Mouse (Mus musculus): ENCODE data around the gene Mplkip. TPM values are rescaled to one million over a fixed set of nuclear protein-coding genes. Genes with fewer than 3 reads are reported as not detected.

The Mplkip gene
- total RNA-seq (2021) (1 to 10 TPM; 5.6 to 6.0 TPM), polyA plus RNA-seq (2012; rRNA removed) (2.6 and 2.8 TPM in 2 replicates)
- long read RNA-seq, full-length matches to known transcripts, result 14 of 14 reads
- long read RNA-seq, partial matches to known transcripts, result 0 of 14 reads
- long read RNA-seq, other reads (novel, unspliced or antisense), result 0 of 14 reads

DNA sequence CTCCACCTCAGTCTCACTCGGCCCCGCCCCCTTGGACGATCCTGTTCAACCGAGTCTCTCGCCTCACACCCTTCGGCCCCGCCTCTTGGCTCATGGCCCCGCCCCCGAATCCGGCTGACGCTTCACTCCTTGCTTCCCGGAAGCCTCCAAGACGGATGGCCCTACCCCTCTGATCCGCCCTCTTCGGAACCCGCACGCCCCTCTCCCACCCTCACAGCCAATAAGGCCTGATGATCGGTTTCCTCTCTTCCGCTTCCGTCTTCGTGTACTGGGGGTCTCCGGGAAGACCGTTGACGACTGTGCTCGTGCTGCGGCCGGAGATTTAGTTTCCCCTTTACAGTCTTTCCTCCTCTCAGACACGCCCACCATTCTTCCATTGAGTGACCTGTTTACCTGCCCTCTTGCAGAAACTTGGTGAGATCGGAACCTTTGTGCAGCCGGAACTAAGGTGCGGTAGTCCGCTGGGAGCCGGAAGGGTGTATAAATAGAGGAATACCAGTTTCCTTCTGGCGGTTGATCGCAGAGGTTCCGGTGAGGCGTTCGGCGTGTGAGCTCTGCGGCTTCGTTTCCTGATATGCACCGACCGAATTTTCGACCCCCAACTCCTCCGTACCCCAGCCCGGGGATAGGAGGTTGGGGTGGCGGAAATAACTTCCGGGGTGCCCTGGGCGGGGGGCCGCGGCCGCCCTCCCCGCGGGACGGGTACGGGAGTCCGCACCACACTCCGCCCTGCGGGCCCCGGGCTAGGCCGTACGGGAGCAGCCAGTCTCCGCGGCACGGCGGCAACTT lies at the start of gene Mplkip, which contains the start of gene Sugct:
Mplkip (plus strand) TSS at position 282 of the 789 bp plus-strand sequence.
Sugct (minus strand) TSS at position 643 of the 789 bp plus-strand sequence.
- no peaks in the 10 kb centered on the region for H3K4me1 ChIP-seq (ENCODE audit: control insufficient read depth, insufficient read depth, low read length)
- intact Hi-C loops (cut with DNase I), result loop anchor here (1.0 kb wide), 2 partner anchors 110 to 249 kb away; partner anchors contain the start of genes Cdk13 and Rala
- H3K4me3 ChIP-seq, result peak within 1 kb of the TSS; percentile 80
- peaks cover 2% of the 10 kb centered on the region; the same call in 1 of the 2 replicates for H3K79me2 ChIP-seq (replicated peaks; ENCODE audit: control insufficient read depth, insufficient read depth, low read length)
- TF ChIP-seq POLR2A (IDR thresholded peaks at IDR 0.05; ENCODE audit: insufficient read depth, low read depth, low read length) (peak; percentile 83), CTCF (IDR thresholded peaks at IDR 0.05) (0 out of 2 replicates have a peak, but pooled peaks have one; percentile 6), EP300 (IDR thresholded peaks at IDR 0.05; ENCODE audit: insufficient read depth, low read depth, low read length) (peak; percentile 73)
- H3K27ac ChIP-seq, result peak within 1 kb of the TSS; percentile 95
- DNase-seq, result peak; percentile 100
- under 1% methylated on average over 65 of the region's 66 CpGs for WGBS
- H3K27me3 ChIP-seq (ENCODE audit: control insufficient read depth, insufficient read depth, low read length), result no peaks in the 10 kb centered on the region
- peaks cover 2% of the 10 kb centered on the region; the same call in 1 of the 2 replicates for H3K36me3 ChIP-seq (ENCODE audit: control insufficient read depth, insufficient read depth, low read length)
- H3K9ac ChIP-seq (ENCODE audit: low read depth, low read length), result peak within 1 kb of the TSS; percentile 99

DNA sequence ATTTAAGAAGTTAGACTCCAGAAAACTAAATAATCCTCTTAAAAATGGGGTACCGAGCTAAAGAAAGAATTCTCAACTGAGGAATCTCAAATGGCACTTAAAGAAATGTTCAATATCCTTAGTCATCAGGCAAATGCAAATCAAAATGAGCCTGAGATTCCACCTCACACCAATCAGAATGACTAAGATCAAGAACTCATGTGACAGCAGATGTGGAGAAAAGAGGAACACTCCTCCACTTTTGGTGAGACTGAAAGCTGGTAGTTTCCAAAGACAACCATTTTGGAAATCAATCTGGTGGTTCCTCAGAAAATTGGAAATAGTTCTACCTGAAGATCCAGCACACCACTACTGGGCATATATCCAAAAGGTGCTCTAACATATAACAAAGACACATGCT lies 27.6 kb upstream of the Mplkip start:
- no peak overlapping the region for H3K4me3 ChIP-seq
- intact Hi-C loops (cut with DNase I), result no loop called here
- H3K4me1 ChIP-seq (ENCODE audit: control insufficient read depth, insufficient read depth, low read length), result no peaks in the 10 kb centered on the region
- H3K9ac ChIP-seq (ENCODE audit: low read depth, low read length), result no peak overlapping the region
- no peaks in the 10 kb centered on the region for H3K79me2 ChIP-seq (replicated peaks; ENCODE audit: control insufficient read depth, insufficient read depth, low read length)
- H3K27ac ChIP-seq, result no peak overlapping the region
- no peaks in the 10 kb centered on the region for H3K27me3 ChIP-seq (ENCODE audit: control insufficient read depth, insufficient read depth, low read length)
- no peak for DNase-seq
- WGBS, result 82% methylated on average over 1 of the region's 1 CpGs
- TF ChIP-seq CTCF (IDR thresholded peaks at IDR 0.05) (no peak), EP300 (IDR thresholded peaks at IDR 0.05; ENCODE audit: insufficient read depth, low read depth, low read length) (no peak), POLR2A (IDR thresholded peaks at IDR 0.05; ENCODE audit: insufficient read depth, low read depth, low read length) (no peak)
- no peaks in the 10 kb centered on the region for H3K36me3 ChIP-seq (ENCODE audit: control insufficient read depth, insufficient read depth, low read length)

DNA sequence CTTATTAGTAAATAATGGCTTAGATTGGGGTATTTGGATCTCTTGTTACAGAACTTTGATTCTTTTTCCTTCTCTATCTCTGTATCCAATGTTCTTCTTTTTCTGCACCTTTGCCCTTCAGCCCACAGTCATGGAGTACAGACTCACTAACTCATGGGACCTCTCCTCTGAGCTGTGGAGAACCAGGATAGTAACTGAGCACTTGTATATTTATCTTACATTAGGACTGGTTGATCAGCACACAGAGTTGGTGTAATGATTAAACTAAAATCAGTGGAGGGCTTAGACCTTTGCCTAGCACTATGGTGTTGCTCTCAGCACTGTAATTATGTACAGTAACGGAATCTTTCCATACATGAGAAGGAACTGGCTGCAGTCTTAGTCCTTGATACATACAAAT lies 23.9 kb upstream of the Mplkip start:
- intact Hi-C loops (cut with DNase I), result no loop called here
- Histone ChIP-seq H3K27me3 (ENCODE audit: control insufficient read depth, insufficient read depth, low read length) (no peaks in the 10 kb centered on the region), H3K79me2 (replicated peaks; ENCODE audit: control insufficient read depth, insufficient read depth, low read length) (no peaks in the 10 kb centered on the region), H3K4me3 (no peak overlapping the region), H3K36me3 (ENCODE audit: control insufficient read depth, insufficient read depth, low read length) (no peaks in the 10 kb centered on the region), H3K4me1 (ENCODE audit: control insufficient read depth, insufficient read depth, low read length) (no peaks in the 10 kb centered on the region), H3K9ac (ENCODE audit: low read depth, low read length) (no peak overlapping the region), H3K27ac (no peak overlapping the region)
- no peak for DNase-seq
- 63% methylated on average over 1 of the region's 1 CpGs for WGBS
- TF ChIP-seq CTCF (IDR thresholded peaks at IDR 0.05) (no peak), EP300 (IDR thresholded peaks at IDR 0.05; ENCODE audit: insufficient read depth, low read depth, low read length) (no peak), POLR2A (IDR thresholded peaks at IDR 0.05; ENCODE audit: insufficient read depth, low read depth, low read length) (no peak)

DNA sequence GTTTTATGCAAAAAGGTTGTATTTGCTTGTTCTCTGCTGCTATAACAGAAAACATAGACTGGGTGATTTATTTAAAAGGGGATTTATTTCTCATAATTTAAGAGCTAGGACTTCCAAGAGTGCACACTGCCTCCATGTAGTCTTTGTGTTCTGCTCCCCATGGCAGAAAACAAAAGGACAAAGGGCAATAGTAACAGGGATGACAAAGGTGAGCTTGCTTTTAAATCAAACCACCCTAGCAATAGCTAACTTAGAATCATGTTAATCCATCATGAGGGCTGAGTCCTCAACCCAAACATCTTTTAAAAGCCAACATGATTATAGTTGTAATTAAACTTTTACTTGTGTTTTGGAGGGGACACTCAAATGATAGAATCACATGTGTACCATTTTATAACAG lies 5.5 kb upstream of the Mplkip start:
- no peak for DNase-seq
- Histone ChIP-seq H3K27me3 (ENCODE audit: control insufficient read depth, insufficient read depth, low read length) (no peaks in the 10 kb centered on the region), H3K79me2 (replicated peaks; ENCODE audit: control insufficient read depth, insufficient read depth, low read length) (no peaks in the 10 kb centered on the region), H3K27ac (no peak overlapping the region), H3K36me3 (ENCODE audit: control insufficient read depth, insufficient read depth, low read length) (peaks cover 2% of the 10 kb centered on the region; the same call in 1 of the 2 replicates), H3K9ac (ENCODE audit: low read depth, low read length) (no peak overlapping the region), H3K4me3 (no peak overlapping the region), H3K4me1 (ENCODE audit: control insufficient read depth, insufficient read depth, low read length) (no peaks in the 10 kb centered on the region)
- intact Hi-C loops (cut with DNase I), result no loop called here
- no peak for TF ChIP-seq POLR2A (IDR thresholded peaks at IDR 0.05; ENCODE audit: insufficient read depth, low read depth, low read length)
- no peak for TF ChIP-seq EP300 (IDR thresholded peaks at IDR 0.05; ENCODE audit: insufficient read depth, low read depth, low read length)
- TF ChIP-seq CTCF (IDR thresholded peaks at IDR 0.05), result no peak

DNA sequence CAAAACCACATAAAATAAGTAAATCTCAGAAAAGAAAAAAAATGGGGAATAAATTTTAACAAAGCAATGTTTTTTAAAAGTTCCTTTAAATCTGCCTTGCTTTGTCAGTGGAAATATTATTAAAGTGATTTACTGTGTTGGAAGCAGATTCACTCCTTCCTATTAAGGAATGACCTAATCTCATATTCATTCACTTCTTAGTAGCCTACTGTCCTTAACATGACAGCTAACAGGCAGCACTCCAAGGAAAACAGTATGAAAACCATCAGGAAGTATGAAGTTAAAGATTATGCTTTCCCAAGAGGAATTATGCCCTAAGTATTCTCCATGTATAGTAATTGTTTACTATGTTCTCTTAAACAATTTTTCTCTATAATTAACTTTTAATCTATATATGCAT lies 4.3 kb upstream of the Mplkip start:
- no peak overlapping the region for H3K4me3 ChIP-seq
- no peaks in the 10 kb centered on the region for H3K27me3 ChIP-seq (ENCODE audit: control insufficient read depth, insufficient read depth, low read length)
- H3K36me3 ChIP-seq (ENCODE audit: control insufficient read depth, insufficient read depth, low read length), result peaks cover 2% of the 10 kb centered on the region; the same call in 1 of the 2 replicates
- H3K9ac ChIP-seq (ENCODE audit: low read depth, low read length), result no peak overlapping the region
- intact Hi-C loops (cut with DNase I), result no loop called here
- no peak for DNase-seq
- H3K4me1 ChIP-seq (ENCODE audit: control insufficient read depth, insufficient read depth, low read length), result no peaks in the 10 kb centered on the region
- peaks cover under 1% of the 10 kb centered on the region; the same call in 1 of the 2 replicates for H3K79me2 ChIP-seq (replicated peaks; ENCODE audit: control insufficient read depth, insufficient read depth, low read length)
- no peak overlapping the region for H3K27ac ChIP-seq
- TF ChIP-seq EP300 (IDR thresholded peaks at IDR 0.05; ENCODE audit: insufficient read depth, low read depth, low read length) (no peak), CTCF (IDR thresholded peaks at IDR 0.05) (no peak), POLR2A (IDR thresholded peaks at IDR 0.05; ENCODE audit: insufficient read depth, low read depth, low read length) (no peak)

DNA sequence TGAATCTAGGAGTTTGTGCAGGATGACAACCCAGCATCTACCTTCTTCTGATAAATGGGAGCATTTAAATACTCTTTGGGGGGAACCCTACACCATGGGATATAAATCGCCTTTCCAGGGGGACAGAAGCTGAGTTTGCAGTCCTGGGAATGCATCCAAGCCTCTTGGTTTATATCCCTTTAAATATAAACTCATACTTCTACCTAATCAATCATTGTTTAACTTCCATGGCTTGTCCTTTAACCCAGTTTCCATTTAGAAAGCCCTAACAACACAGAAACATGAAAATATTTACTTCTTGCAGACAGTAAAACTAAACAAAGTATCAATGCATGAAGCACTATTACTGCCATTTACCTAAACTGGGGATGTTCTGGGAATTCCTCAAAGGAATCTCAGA lies 3.6 kb upstream of the Mplkip start:
- peaks cover 2% of the 10 kb centered on the region; the same call in 1 of the 2 replicates for H3K79me2 ChIP-seq (replicated peaks; ENCODE audit: control insufficient read depth, insufficient read depth, low read length)
- H3K27ac ChIP-seq, result no peak overlapping the region
- no peaks in the 10 kb centered on the region for H3K27me3 ChIP-seq (ENCODE audit: control insufficient read depth, insufficient read depth, low read length)
- intact Hi-C loops (cut with DNase I), result no loop called here
- no peak overlapping the region for H3K9ac ChIP-seq (ENCODE audit: low read depth, low read length)
- WGBS, result 83% methylated on average over 1 of the region's 1 CpGs
- no peak for DNase-seq
- no peak overlapping the region for H3K4me3 ChIP-seq
- H3K36me3 ChIP-seq (ENCODE audit: control insufficient read depth, insufficient read depth, low read length), result peaks cover 2% of the 10 kb centered on the region; the same call in 1 of the 2 replicates
- no peaks in the 10 kb centered on the region for H3K4me1 ChIP-seq (ENCODE audit: control insufficient read depth, insufficient read depth, low read length)
- TF ChIP-seq POLR2A (IDR thresholded peaks at IDR 0.05; ENCODE audit: insufficient read depth, low read depth, low read length) (no peak), CTCF (IDR thresholded peaks at IDR 0.05) (no peak), EP300 (IDR thresholded peaks at IDR 0.05; ENCODE audit: insufficient read depth, low read depth, low read length) (no peak)
